23 mouse cellular contexts compared by ENCODE assay signal in the genomic region with DNA sequence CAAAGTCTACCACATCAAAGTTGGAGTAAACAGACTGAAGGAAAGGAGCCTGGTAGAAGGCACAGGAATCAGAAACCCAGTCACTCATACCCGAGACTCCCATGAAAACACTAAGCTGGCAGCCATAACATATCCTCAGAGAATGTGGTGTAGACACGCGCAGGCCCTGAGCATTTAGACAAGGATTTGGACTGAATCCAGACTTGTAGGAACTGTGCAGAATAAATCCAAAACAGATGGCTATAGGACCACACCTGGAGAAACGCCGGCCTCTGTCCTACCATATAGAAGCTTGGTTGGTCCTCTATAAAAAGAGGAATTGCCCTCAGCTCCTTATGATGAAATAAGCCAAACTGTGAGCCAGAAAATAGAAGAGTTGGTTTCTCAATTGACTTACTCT.
DNase-seq lines count a peak whose midpoint lies in the region; ATAC-seq lines count a peak whose summit lies in the region.
"Had no signal": no experiment of that assay in that cellular context is flagged by ENCODE, and none has a peak within 500 bp of the region (broad histone marks: within the 10 kb centered on the region; RNA-seq: fewer than 3 reads in every experiment).

No protein-coding gene starts in this region.

- no peak overlapping the region for H3K4me3 ChIP-seq in embryonic facial prominence, embryonic 14.5 days (ENCODE audit: low read depth, low read length)
- no peak overlapping the region for H3K4me3 ChIP-seq in embryonic facial prominence, embryonic 10.5 days
- H3K4me3 ChIP-seq in limb, embryonic 13.5 days: no peak overlapping the region
- H3K4me3 ChIP-seq in limb, embryonic 10.5 days: no peak overlapping the region
- H3K4me3 ChIP-seq: embryonic facial prominence, embryonic 13.5 days; forebrain, embryonic 13.5 days; forebrain, embryonic 15.5 days had no signal

- DNase-seq in embryonic facial prominence, embryonic 14.5 days (ENCODE audit: low spot score): peak; percentile 72
- no peak for DNase-seq in embryonic facial prominence, embryonic 10.5 days (ENCODE audit: low spot score)
- no peak for DNase-seq in limb, embryonic 10.5 days (ENCODE audit: low spot score)
- no peak for DNase-seq in retina, postnatal 1 day
- DNase-seq: adrenal gland, adult 8-10 months; adrenal gland, postnatal 14 days; adrenal gland, postnatal 36 days; B cell, adult 2 months; cerebellum, adult 11-12 months; cerebellum, adult 2 months; cerebellum, adult 9-10 months; cerebellum, postnatal 10 days; cerebellum, postnatal 25 days; forebrain, postnatal 0 days had no signal

- H3K27ac ChIP-seq in embryonic facial prominence, embryonic 14.5 days (replicated peaks; ENCODE audit: low read depth, low read length): no peak overlapping the region
- H3K27ac ChIP-seq in embryonic facial prominence, embryonic 10.5 days (replicated peaks): no peak overlapping the region
- no peak overlapping the region for H3K27ac ChIP-seq in limb, embryonic 13.5 days
- H3K27ac ChIP-seq in limb, embryonic 10.5 days: no peak overlapping the region
- H3K27ac ChIP-seq: embryonic facial prominence, embryonic 13.5 days; forebrain, embryonic 13.5 days; forebrain, embryonic 15.5 days had no signal

- peaks cover 4% of the 10 kb centered on the region; the same call in 1 of the 2 replicates for H3K9me3 ChIP-seq in embryonic facial prominence, embryonic 14.5 days (ENCODE audit: control insufficient read depth, low read length)
- H3K9me3 ChIP-seq in embryonic facial prominence, embryonic 10.5 days: no peaks in the 10 kb centered on the region
- no peaks in the 10 kb centered on the region for H3K9me3 ChIP-seq in limb, embryonic 13.5 days
- H3K9me3 ChIP-seq in limb, embryonic 10.5 days (replicated peaks): no peaks in the 10 kb centered on the region
- H3K9me3 ChIP-seq: embryonic facial prominence, embryonic 13.5 days; forebrain, embryonic 13.5 days; forebrain, embryonic 15.5 days had no signal

- no peaks in the 10 kb centered on the region for H3K27me3 ChIP-seq in embryonic facial prominence, embryonic 14.5 days (replicated peaks; ENCODE audit: control insufficient read depth, insufficient read depth, low read length)
- no peaks in the 10 kb centered on the region for H3K27me3 ChIP-seq in embryonic facial prominence, embryonic 10.5 days (replicated peaks; ENCODE audit: low read depth, poor library complexity, severe bottlenecking)
- H3K27me3 ChIP-seq in limb, embryonic 13.5 days: no peaks in the 10 kb centered on the region
- H3K27me3 ChIP-seq in limb, embryonic 10.5 days (ENCODE audit: low read depth, poor library complexity, severe bottlenecking): no peaks in the 10 kb centered on the region
- H3K27me3 ChIP-seq: CH12.LX; embryonic facial prominence, embryonic 13.5 days; forebrain, embryonic 13.5 days; forebrain, embryonic 15.5 days had no signal

- ATAC-seq in embryonic facial prominence, embryonic 14.5 days (ENCODE audit: low read depth): no peak
- ATAC-seq in limb, embryonic 13.5 days (ENCODE audit: low FRiP score, low read depth): peak; percentile 67; the same call in 1 of the 2 replicates
- ATAC-seq: activated CD4-positive, CD25-positive, alpha-beta regulatory T cell, adult 4 months; CD4-positive, CD25-positive, alpha-beta regulatory T cell, adult 4 months; forebrain, embryonic 13.5 days; forebrain, embryonic 15.5 days; forebrain, postnatal 0 days; Patski had no signal

- no peak overlapping the region for H3K4me2 ChIP-seq in embryonic facial prominence, embryonic 14.5 days (ENCODE audit: low read depth, low read length)
- no peak overlapping the region for H3K4me2 ChIP-seq in limb, embryonic 13.5 days (replicated peaks)
- H3K4me2 ChIP-seq: embryonic facial prominence, embryonic 13.5 days; forebrain, embryonic 13.5 days; forebrain, embryonic 15.5 days had no signal

- no peaks in the 10 kb centered on the region for H3K36me3 ChIP-seq in embryonic facial prominence, embryonic 14.5 days (ENCODE audit: control insufficient read depth, insufficient read depth, low read length)
- no peaks in the 10 kb centered on the region for H3K36me3 ChIP-seq in embryonic facial prominence, embryonic 10.5 days (replicated peaks)
- H3K36me3 ChIP-seq in limb, embryonic 13.5 days: no peaks in the 10 kb centered on the region
- H3K36me3 ChIP-seq in limb, embryonic 10.5 days: no peaks in the 10 kb centered on the region
- H3K36me3 ChIP-seq: embryonic facial prominence, embryonic 13.5 days; forebrain, embryonic 15.5 days; G1E had no signal

- WGBS in embryonic facial prominence, embryonic 14.5 days: 27% methylated on average over 5 of the region's 5 CpGs
- 85% methylated on average over 5 of the region's 5 CpGs for WGBS in embryonic facial prominence, embryonic 10.5 days
- WGBS in limb, embryonic 13.5 days: 18% methylated on average over 5 of the region's 5 CpGs
- WGBS in limb, embryonic 10.5 days: 92% methylated on average over 5 of the region's 5 CpGs

- H3K9ac ChIP-seq in embryonic facial prominence, embryonic 14.5 days (ENCODE audit: low read depth, low read length): no peak overlapping the region
- no peak overlapping the region for H3K9ac ChIP-seq in limb, embryonic 13.5 days
- H3K9ac ChIP-seq: embryonic facial prominence, embryonic 13.5 days; forebrain, embryonic 13.5 days; forebrain, embryonic 15.5 days; forebrain, postnatal 0 days had no signal

- H3K4me1 ChIP-seq in embryonic facial prominence, embryonic 14.5 days (ENCODE audit: control insufficient read depth, insufficient read depth, low read length): no peaks in the 10 kb centered on the region; the same call in 1 of the 2 replicates
- H3K4me1 ChIP-seq in embryonic facial prominence, embryonic 10.5 days: no peaks in the 10 kb centered on the region
- 0 out of 2 replicates have a peak, but pooled peaks cover 7% of the 10 kb centered on the region for H3K4me1 ChIP-seq in limb, embryonic 13.5 days
- H3K4me1 ChIP-seq in limb, embryonic 10.5 days: no peaks in the 10 kb centered on the region
- H3K4me1 ChIP-seq: embryonic facial prominence, embryonic 13.5 days; forebrain, embryonic 13.5 days; forebrain, embryonic 15.5 days had no signal
